Mouse (Mus musculus) layer of hippocampus, adult 18-20 months (tissue): ENCODE data around the gene Krt24. TPM values are rescaled to one million over a fixed set of nuclear protein-coding genes. Genes with fewer than 3 reads are reported as not detected.
A peak's percentile ranks its signal among the peaks of the same experiment; 100 is the strongest.
"Not testable (repeated sequence)": the region's sequence is repeated elsewhere in the genome, so short reads cannot be mapped to it uniquely, and the experiment has no call there.

ENCODE experiments used
- DNase-seq, 2 experiments: peaks; one replicate each; pipeline ENCODE4 v3.0.0; 2022; ENCODE audit warnings: low spot score in 2 of 2
- total RNA-seq, 2 experiments: library from RNA; stranded (reverse); gene quantifications; 2 replicates each; pipeline ENCODE4 v1.2.3; 2021

Krt24 gene
- total RNA-seq, 2 experiments from 2014 or later: not detected

DNA sequence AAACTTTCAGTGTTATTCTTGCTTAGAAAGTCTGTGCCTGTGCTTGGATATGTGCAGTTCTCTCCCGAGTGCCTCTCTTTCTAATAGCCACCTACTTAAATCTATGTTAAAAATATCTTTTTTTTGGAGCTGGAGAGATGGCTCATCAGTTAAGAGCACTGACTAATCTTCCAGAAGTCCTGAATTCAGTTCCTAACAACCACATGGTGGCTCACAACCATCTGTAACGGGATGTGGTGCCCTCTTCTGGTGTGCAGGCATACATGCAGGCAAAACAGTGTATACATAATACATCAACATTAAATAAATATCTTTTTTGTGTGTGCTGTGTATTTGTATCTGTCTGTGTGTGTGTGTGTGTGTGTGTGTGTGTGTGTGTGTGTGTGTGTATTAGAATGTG, 31.2 kb downstream of the Krt24 start:
- no peak for DNase-seq

DNA sequence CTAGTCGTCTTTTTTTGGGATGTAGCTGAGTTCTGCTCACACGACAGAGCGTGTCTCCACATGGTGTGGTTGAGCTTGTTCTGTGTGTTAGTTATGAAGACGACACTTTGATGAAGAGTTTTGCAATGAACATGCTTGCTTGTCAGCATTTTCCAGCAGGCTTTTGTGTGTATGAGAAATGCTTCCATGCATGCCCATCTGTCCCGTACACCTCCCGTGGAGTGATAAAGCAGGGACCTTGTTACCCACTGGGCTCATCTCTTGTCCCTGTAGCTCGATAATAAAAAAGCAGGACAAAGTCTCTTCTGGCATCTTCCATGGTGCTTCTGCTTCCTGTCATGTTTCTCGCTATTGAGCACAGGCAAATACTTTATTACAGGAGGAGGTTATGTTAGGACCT, 32.4 kb downstream of the Krt24 start:
- no peak for DNase-seq

DNA sequence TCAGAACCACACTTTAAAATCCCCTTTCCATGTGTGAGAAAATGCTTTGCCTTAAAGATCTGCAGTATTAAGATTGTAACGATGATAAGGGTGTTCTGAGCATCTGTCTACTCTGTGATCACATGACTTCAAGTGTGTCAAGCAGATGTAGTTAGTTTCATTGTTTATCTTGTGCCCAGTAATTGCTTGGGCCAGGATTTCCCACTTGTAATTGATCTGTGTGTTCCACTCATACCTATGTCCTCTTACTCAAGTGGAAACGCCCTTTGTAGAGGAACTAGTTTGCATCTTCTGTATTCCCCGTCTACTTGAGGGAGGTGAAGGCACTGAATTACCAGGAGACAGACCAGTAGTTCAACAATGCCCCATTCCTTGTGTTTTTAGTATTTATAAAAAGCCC, 34.4 kb downstream of the Krt24 start:
- DNase-seq: no peak

DNA sequence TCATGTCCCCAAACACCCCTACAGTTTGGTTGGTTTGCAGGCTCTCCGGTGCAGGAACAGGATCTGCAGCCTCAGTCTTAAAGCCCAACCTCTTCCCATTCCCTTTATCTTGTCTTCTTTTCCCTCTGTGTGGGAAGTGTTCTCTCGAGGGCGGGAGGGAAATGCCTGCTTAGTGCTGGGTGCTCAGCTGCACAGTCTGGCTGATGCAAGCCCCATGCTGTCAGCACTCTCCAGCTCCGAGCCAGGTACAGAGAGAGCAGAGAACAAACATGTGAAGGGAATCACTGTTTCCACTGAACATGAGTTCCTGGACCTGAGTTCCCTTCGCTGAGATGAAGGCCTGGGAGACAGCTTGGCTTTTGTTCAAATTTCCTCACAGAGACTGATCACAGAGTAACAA, 34.8 kb downstream of the Krt24 start:
- DNase-seq: peak; percentile 22 to 66

DNA sequence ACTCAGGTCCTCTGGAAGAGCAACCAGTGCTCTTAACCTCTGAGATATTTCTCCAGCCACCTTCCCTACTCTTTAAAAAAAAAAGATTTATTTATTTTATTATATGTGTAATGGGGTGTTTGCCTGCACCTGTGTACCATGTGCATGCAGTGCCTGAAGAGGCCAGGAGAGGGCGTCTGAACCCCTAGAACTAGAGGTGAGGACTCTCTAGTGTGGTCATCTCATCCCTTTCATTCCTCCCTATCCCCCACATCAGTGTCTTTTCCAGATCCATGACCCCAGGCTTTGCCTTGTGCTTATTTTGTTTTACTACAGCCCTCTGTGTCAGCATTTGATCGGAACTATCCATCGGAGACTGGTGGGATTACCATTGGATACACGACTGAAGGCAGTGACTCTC, 35.9 kb downstream of the Krt24 start:
- no peak for DNase-seq

DNA sequence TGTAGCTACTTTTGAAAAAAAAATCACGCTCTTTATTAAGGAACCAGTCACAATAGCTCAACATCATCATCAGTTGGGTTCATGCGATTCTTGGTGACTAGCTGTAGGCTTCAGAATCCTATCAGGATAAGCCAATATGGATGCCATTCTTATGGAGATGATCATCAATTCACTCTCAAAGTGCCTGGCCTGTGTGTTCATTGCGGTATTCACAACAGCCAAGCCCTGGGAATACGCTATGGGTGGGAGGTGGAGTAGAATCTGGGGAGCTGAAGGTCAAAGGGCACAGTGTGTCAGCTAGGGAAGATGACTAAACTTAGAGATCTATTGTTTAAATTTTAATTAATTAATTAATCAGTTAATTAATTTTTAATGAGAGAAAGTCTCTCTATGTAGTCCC, 37.1 kb downstream of the Krt24 start:
- no peak for DNase-seq

DNA sequence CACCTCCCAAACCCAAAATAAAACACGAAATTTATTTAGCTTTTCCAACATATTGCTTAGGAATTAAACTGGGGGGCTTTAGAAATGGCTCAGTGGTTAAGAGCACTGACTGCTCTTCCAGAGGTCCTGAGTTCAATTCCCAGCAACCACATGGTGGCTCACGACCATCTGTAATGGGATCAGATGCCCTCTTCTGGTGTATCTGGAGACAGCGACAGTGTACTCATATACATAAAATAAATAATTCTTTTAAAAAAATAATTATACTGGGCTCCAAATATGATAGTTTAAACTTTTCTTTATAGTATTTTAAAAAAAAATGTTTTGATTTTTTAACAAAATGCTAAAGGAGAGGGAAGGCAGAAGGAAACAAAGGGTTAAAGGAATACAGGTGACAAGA, 40.5 kb downstream of the Krt24 start:
- not testable (repeated sequence) for DNase-seq

DNA sequence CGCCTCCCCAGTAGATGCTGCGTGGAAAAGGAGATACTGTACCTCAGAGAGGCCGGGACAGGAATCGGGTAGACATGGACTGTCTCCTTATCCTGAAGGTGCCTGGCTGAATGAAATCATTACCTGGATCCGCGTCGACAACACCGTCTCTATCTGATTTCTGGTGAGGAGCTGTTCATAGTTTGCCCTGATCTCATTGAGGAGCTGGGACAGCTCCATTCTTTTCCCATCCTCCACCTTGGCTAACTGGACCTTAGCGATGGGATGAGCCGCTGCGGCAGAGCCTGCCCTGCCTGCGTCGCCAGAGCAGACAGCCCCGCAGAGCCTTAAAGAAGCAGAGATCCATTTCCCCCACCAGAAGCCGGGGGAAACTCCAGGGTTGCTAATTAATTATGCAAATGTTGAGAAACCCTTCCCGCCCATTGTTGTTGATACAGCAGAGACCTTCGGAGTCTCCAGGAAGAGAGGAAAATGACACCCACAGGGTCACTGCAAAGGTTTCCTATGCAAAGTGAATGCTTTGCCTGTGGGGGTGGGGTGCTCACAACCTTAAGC, 41.2 kb downstream of the Krt24 start, which contains the start of gene Krt222:
TSS of gene Krt222 (minus strand) at position 266 of the 555 bp plus-strand sequence.
- DNase-seq: peak; percentile 19 to 29

DNA sequence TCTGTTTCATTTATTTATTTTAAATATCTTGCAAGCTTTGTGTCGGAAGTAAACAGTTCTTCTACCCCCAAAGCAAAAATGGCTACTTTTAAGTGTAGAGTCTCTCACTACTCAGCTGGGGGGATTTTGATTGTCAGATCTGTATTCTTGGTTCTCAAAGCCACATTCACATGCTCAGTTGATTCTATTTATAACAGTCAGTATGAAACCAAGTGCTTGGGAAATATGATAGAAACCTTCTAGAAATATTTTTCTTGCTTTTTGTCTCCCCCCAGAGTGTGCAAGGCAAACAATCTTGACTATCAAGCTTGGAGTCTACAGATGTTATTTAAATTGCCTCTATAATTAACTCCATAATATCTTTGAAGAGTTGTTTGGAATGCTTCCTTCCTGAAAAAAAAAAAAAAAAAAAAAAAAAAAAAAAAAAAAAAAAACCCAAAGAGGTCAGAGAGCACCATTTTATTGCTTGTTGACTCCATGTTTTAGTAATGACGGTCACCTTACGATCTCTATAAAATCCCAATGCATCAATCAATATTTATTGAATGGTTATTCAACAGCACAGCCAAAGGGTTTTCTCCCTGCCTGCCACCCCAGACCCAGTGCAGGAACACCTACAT, 41.8 kb downstream of the Krt24 start:
- DNase-seq: no peak

DNA sequence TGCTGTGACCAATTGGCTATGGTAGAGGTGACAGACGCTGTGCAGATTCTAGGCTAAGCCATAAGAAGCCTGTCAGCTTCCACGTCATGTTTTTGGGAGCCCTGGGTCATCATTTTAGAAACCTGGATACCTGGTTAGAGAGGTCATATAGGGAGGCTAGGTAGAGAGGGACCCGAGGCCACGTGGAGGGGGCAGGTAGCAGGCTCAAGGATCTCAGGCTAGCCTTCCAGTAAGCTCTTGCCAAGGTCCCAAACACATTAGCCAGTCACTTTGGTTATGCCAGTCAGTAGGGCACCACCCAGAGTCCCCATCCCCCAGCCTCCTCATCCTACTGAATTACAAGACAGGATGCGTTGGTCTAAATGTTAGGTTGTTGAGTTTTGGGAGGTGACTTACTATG, 43.0 kb downstream of the Krt24 start:
- DNase-seq: no peak

DNA sequence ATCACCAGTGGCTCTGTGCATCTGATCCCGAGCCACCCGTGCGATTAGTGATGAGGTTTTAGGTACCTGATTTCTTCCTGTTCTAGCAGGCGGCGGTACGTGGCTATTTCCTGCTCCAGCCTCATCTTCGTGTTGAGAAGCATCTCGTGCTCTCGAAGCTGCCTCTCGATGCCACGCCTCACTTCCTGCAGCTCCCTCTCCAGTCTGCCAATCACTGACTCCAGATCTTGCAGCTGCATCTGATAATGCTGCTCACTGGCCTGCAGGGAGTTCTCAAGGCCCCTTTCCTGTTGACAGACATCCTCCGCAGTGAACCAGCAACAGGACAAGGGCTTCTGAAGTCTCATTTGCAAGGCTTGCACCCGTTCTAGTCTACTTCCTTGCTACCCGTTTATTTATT, 46.6 kb downstream of the Krt24 start:
- no peak for DNase-seq

DNA sequence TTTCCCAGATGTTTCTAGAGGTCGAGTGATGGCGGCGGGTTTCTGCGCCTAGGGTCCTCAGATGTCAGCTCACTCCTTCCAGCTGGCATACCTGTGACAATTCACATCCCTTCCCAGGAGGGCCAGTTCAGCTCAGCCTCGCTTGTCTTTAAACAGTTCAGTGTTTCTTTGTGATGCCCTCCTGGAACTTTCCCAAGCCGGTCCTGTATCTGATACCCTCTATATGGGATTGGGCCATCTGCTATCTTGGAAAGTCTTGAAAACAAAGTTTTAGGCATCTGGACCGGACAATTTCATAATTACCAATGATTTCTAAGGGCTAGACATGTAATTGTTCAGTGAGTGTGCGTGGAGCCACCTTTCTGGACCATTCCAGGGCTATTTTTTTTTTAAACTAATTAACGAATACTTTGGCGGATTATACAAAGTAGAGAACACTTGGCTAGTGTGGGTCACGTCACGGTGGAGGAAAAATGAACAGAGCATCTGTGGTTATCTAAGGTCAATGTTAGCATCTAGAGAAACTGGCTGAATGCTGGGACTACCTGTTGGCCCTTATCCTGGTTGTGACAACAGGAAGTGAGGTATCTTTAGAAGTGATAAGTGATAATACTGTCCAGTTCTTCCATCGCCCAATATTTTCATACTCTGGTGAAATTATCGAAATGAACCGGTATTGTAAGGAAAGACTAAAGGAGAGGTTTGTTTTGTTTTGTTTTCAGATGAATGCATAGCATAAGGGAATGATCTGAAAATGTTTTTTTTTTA, 53.8 kb downstream of the Krt24 start:
- DNase-seq: no peak

DNA sequence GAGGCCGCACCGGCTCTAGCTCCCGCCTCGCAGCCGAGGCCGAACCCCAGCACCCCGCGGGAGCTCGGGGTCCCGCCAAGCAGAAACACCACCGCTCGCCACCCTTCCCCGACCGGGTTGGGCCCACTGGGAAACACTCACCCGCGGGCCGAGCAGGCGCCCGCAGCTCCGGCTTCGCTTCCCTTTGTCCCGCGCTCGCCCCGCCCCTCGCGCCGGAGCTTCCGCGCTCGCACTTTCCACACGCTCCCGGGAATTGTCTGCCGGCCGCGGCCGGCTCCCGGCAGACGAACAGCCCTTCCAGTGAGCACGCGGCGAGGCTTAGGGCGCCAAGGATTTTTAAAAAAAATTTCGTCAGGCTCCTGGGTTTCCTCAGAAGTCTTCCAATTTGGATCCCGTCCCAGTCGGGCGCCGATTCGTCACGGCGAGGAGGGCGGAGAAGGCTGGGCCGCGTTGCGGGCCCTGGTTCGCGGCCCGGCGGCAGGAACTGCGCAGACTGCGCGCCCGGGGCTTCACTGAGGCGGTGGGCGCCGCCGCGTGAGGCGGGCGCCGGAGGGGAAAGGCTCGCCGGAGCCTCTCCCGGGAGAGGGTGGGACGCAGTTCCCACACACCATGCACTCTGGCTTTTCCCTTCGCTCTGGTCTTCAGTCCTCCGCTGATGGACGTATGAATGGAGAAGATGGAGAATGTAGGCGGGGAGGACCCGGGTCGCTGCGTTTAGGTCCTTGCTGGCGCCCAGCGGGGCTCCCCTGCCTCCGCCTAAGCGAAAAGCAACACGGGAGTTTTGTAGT, 54.6 kb downstream of the Krt24 start, which contains the start of gene Smarce1:
TSS of gene Smarce1 (minus strand) at position 757 of the 788 bp plus-strand sequence.
- peak; percentile 58 to 78 for DNase-seq

Other genes starting within 250 kb of the Krt24 start
- 10 to 100 TPM; 74.6 to 94.0 TPM for gene Igfbp4, start 244.0 kb downstream of the Krt24 start, total RNA-seq
- gene Tns4, start 196.0 kb downstream of the Krt24 start, total RNA-seq: under 1 TPM; 0.08 to 0.32 TPM
- gene Ccr7, start 130.2 kb downstream of the Krt24 start, total RNA-seq: not detected
- gene Smarce1, start 54.2 kb downstream of the Krt24 start, total RNA-seq: 10 to 100 TPM; 54.5 to 55.7 TPM
- 10 to 100 TPM; 22.1 to 24.5 TPM for gene Krt222, start 41.2 kb downstream of the Krt24 start, total RNA-seq
- not detected for gene Krt25, start 37.7 kb upstream of the Krt24 start, total RNA-seq
- gene Krt26, start 52.7 kb upstream of the Krt24 start, total RNA-seq: not detected
- not detected for gene Krt27, start 65.8 kb upstream of the Krt24 start, total RNA-seq
- gene Krt28, start 89.6 kb upstream of the Krt24 start, total RNA-seq: under 1 TPM; 0.20 to 0.25 TPM
- 10 to 100 TPM; 12.2 to 13.4 TPM for gene Krt10, start 104.1 kb upstream of the Krt24 start, total RNA-seq
- gene Krt12, start 137.0 kb upstream of the Krt24 start, total RNA-seq: 1 to 10 TPM; 1.0 to 1.1 TPM
- gene Krt20, start 152.9 kb upstream of the Krt24 start, total RNA-seq: not detected
- gene Krt23, start 207.9 kb upstream of the Krt24 start, total RNA-seq: not detected
- gene Krt39, start 236.1 kb upstream of the Krt24 start, total RNA-seq: not detected